Mouse (Mus musculus) lung, embryonic 16.5 days (tissue): Measurements from ENCODE around the gene Kcnh1. TPM values are rescaled to one million over a fixed set of nuclear protein-coding genes. Genes with fewer than 3 reads are reported as not detected.

Experiments used
- ATAC-seq: fragments of 200-750 bp; cut with Nextera tagmentation; 2 replicates; pipeline ENCODE4 v1.8.0; 2017; ENCODE audit warnings: low read depth, mild to moderate bottlenecking, moderate library complexity
- H3K27ac ChIP-seq: fragments of 300-500 bp; sonication (generic); 2 replicates; pipeline ENCODE4 v1.5.1; 2014; ENCODE audit warnings: mild to moderate bottlenecking, control low read depth, low read length
- H3K27me3 ChIP-seq: fragments of 300-500 bp; sonication (generic); 2 replicates; pipeline ENCODE4 v1.6.1; 2014; ENCODE audit warnings: low read depth, low read length, mixed read lengths; ENCODE audit not compliant: control insufficient read depth, insufficient read depth
- H3K36me3 ChIP-seq: fragments of 300-500 bp; sonication (generic); 2 replicates; pipeline ENCODE4 v1.6.1; 2014; ENCODE audit warnings: low read length; ENCODE audit not compliant: control insufficient read depth, insufficient read depth
- H3K4me1 ChIP-seq: fragments of 300-500 bp; sonication (generic); replicated peaks from 2 replicates; pipeline ENCODE4 v1.6.1; 2014; ENCODE audit warnings: low read length, mixed read lengths; ENCODE audit not compliant: control insufficient read depth, insufficient read depth
- H3K4me2 ChIP-seq: fragments of 300-500 bp; sonication (generic); 2 replicates; pipeline ENCODE4 v1.6.1; 2014; ENCODE audit warnings: low read depth, low read length, control low read depth
- H3K4me3 ChIP-seq: fragments of 300-500 bp; sonication (generic); 2 replicates; pipeline ENCODE4 v1.5.1; 2014; ENCODE audit warnings: mild to moderate bottlenecking, low read length, control low read depth
- H3K9ac ChIP-seq: fragments of 300-500 bp; sonication (generic); 2 replicates; pipeline ENCODE4 v1.6.1; 2014; ENCODE audit warnings: low read length, control low read depth
- H3K9me3 ChIP-seq: fragments of 300-500 bp; sonication (generic); 2 replicates; pipeline ENCODE4 v1.6.1; 2016; ENCODE audit warnings: low read length; ENCODE audit not compliant: control insufficient read depth
- WGBS: fragments of 180-500 bp; shearing (Covaris S2); extraction: QIAGEN DNeasy Blood & Tissue Kit; methylation state at CpG from one replicate; pipeline ENCODE4 v1.1.7; 2014; 5-methylcytosine and 5-hydroxymethylcytosine counted together
- polyA plus RNA-seq: library from polyadenylated mRNA; unstranded; fragments of >200 nt; fragmentation: Nextera tagmentation; extraction: Ambion mirVana; gene quantifications from 2 replicates; pipeline ENCODE4 v1.2.1, GENCODE M21; 2015

Kcnh1 gene
- polyA plus RNA-seq, 1 experiment from 2014 or later, result 0.97 TPM

DNA sequence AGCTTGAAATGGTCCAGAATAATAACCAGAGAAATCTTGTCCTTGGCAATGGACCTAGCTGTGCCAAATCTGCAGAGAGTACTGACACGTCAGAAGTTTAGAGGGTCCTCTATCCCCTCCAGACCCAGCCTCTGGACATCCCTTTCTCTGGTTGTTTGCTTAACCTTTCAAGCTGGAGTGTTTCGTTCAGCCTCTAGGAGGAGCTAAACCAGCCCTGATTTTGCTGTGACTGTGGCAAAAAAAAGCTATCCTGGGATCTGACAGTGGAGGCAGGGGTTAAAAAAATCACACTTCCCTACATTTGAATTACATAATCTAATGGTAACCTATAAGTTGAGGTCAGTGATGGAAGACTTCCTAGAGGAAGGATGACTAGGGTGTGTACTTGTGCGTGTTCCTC is 133.6 kb downstream of the Kcnh1 start:
- H3K9me3 ChIP-seq, result no peaks in the 10 kb centered on the region
- no peak overlapping the region for H3K4me3 ChIP-seq
- WGBS, result 28% methylated on average over 3 of the region's 3 CpGs
- no peak for ATAC-seq
- H3K27me3 ChIP-seq, result no peaks in the 10 kb centered on the region
- H3K27ac ChIP-seq, result no peak overlapping the region
- H3K36me3 ChIP-seq, result no peaks in the 10 kb centered on the region
- peaks cover 3% of the 10 kb centered on the region; the same call in 1 of the 2 replicates for H3K4me1 ChIP-seq
- no peak overlapping the region for H3K4me2 ChIP-seq
- H3K9ac ChIP-seq, result no peak overlapping the region

DNA sequence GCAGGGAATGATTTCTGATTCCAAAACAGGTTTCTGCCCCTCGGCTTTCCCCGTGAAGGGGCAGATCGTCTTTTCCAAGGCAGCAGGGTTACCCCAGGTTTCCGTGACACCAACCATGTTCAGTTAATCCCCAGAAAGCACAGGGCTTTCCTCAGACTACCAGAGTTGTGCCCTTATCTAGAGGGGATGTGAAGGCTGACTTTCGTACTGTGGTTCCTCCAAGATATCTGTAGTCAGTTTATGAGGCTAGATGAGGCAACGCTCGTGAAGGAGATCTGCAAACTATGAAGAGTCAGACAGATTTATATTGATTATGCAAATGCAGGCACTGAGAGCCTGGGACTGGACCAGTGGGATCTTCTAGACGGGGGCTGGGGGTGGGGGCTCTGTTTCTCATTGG is 136.5 kb downstream of the Kcnh1 start:
- Histone ChIP-seq H3K4me3 (no peak overlapping the region), H3K27me3 (no peaks in the 10 kb centered on the region), H3K36me3 (no peaks in the 10 kb centered on the region), H3K9ac (no peak overlapping the region), H3K27ac (no peak overlapping the region), H3K4me1 (peaks cover 3% of the 10 kb centered on the region; the same call in 1 of the 2 replicates), H3K4me2 (no peak overlapping the region), H3K9me3 (no peaks in the 10 kb centered on the region)
- 87% methylated on average over 8 of the region's 8 CpGs for WGBS
- no peak for ATAC-seq

DNA sequence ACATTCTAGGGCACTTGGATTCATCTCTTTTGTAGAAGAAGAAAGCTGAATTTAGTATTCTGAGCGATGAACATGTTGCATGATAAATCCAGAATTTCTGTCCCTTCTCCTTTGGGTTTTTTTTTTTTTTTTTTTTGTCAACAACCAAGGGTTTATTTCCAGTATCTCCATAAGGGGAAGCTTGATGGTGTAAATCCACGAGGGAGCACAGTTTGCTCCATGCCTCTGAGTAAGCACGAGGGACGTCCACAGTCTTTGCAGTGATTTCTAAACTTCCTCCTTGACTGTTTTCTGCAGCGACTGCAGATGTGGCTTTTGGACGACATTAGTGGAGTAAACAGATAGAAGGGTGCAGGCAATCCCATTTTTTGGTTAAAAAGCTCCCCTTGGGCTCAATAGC is 140.6 kb downstream of the Kcnh1 start:
- Histone ChIP-seq H3K36me3 (no peaks in the 10 kb centered on the region), H3K4me1 (no peaks in the 10 kb centered on the region), H3K4me2 (no peak overlapping the region), H3K9ac (no peak overlapping the region), H3K9me3 (no peaks in the 10 kb centered on the region), H3K27ac (no peak overlapping the region), H3K4me3 (no peak overlapping the region), H3K27me3 (no peaks in the 10 kb centered on the region)
- 76% methylated on average over 6 of the region's 6 CpGs for WGBS
- ATAC-seq, result no peak

DNA sequence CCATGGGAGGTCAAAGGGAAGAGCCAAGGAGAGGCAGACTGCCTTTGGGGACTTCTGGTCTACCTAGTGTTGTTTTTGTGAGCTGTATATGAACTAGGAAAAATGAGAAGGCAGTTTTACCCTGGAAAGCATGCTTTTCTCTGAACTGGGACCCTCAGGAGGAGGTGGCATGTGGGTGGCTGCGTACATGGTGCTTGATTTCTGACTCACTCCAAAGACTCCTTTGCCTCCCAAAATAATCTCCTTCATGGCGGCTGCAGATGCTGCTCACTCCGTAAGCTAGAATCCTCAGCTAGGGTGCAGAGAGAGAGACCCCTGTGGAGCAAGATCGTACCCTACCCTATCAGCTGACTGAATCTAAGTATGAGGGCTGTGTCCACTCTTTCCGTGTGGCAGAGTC is 145.5 kb downstream of the Kcnh1 start:
- H3K36me3 ChIP-seq, result no peaks in the 10 kb centered on the region
- no peak for ATAC-seq
- H3K4me2 ChIP-seq, result no peak overlapping the region
- H3K9ac ChIP-seq, result no peak overlapping the region
- WGBS, result 90% methylated on average over 5 of the region's 5 CpGs
- no peaks in the 10 kb centered on the region for H3K9me3 ChIP-seq
- H3K27me3 ChIP-seq, result no peaks in the 10 kb centered on the region
- H3K4me1 ChIP-seq, result no peaks in the 10 kb centered on the region
- no peak overlapping the region for H3K4me3 ChIP-seq
- no peak overlapping the region for H3K27ac ChIP-seq

DNA sequence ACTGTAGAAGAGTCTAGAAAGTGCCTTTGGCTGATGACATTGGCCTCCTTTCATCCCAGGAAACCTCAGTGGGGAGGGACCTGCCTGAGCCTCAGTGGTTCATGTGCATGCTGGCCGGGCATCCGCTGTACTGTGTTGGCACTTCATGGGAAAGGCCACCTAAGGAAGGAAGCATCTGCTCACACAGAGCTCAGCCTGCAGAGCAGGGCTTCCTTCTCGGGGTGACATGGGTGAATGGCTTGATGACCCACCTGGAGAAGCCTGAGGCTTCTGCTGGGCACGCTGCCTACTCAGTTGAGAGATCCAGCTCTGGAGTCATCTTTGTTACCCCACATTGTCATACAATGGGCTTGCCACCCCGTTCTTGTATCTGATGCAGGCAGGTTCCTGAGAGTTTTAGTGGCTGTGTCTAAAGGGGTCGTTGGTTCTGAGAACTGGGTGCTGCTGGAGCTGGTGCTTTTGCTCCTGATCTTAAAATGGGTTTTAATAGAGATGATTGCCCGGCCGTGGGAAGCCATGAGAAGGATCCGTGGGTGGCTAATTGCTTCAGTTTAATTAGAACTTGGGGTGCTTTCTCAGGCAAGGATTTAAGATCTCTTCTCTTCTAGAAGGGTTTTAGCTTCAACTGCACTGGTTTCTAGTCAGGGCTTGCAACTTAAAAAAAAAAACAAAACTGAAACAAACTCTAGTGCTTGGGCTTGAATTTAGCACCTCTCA is 148.9 kb downstream of the Kcnh1 start:
- H3K36me3 ChIP-seq, result no peaks in the 10 kb centered on the region

DNA sequence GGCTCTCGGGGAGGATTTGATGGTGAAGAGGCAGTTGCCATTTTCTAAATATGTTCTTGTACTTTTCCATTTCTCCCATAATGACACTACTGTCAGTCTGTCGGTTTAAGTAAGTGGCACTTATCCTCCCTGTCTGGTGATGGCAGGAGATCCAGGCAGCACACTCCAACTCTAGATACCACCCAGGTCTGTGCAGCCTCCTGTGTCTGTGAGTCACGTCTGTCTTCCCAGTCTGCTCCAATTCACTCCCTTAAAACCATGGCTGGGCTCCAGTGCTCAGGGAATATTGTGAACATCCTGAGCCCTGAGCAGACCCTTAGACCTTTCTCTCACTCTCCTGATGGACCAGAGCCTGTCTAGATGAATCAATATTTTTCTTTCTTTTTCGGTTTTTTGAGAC is 151.2 kb downstream of the Kcnh1 start:
- no peak for ATAC-seq
- H3K4me2 ChIP-seq, result no peak overlapping the region
- 74% methylated on average over 4 of the region's 4 CpGs for WGBS

More for the DNA sequence above, 148.9 kb downstream of the Kcnh1 start:
- Histone ChIP-seq H3K27ac (no peak overlapping the region), H3K9ac (no peak overlapping the region), H3K4me3 (no peak overlapping the region), H3K4me2 (no peak overlapping the region), H3K4me1 (no peaks in the 10 kb centered on the region), H3K9me3 (no peaks in the 10 kb centered on the region), H3K27me3 (no peaks in the 10 kb centered on the region)
- ATAC-seq, result no peak
- 81% methylated on average over 9 of the region's 9 CpGs for WGBS

DNA sequence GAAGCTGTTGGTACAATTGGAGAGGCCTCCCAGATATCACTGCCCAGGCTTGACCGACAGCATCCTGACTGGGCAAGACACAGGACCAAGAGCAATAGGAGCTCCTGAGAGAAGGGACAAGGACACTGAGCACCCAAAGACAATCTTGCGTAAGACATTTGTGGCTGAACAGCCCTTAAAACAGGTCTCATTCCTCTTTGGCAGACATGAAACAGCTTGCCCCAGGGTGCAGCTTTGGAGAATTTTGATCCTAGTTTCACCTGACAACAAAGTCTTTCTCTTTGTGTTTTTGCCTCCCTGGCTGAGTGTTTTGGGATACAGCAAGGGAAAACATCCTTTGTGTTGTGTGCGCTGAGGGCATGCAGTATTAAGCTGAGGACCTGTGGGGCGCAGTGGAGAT is 153.4 kb downstream of the Kcnh1 start:
- Histone ChIP-seq H3K27me3 (no peaks in the 10 kb centered on the region), H3K9me3 (no peaks in the 10 kb centered on the region), H3K4me1 (no peaks in the 10 kb centered on the region), H3K36me3 (no peaks in the 10 kb centered on the region), H3K27ac (no peak overlapping the region), H3K4me3 (no peak overlapping the region), H3K9ac (no peak overlapping the region), H3K4me2 (no peak overlapping the region)
- no peak for ATAC-seq
- WGBS, result 94% methylated on average over 4 of the region's 4 CpGs

More for the DNA sequence above, 151.2 kb downstream of the Kcnh1 start:
- no peak overlapping the region for H3K4me3 ChIP-seq
- H3K27me3 ChIP-seq, result no peaks in the 10 kb centered on the region
- no peaks in the 10 kb centered on the region for H3K9me3 ChIP-seq
- H3K36me3 ChIP-seq, result no peaks in the 10 kb centered on the region
- H3K27ac ChIP-seq, result no peak overlapping the region
- no peak overlapping the region for H3K9ac ChIP-seq
- no peaks in the 10 kb centered on the region for H3K4me1 ChIP-seq

DNA sequence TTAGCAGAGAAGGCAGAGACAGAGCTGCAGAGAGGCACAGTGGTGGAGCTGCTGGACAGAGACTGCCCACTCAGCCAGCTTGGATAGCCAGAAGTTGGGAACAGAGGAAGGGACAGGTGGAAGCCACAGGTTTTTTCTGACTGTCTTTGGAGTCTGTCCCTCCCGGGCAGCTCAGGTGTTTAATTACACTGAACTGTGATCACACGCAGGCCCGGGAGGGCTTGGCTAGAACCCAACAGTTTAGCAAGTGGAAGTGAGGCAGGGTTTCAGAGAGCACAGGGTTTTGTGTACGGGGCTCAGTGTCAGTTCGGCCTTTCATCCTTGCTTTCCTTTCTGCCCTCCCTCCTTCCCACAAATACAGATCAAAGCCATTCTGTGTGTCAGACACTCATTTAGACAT is 156.8 kb downstream of the Kcnh1 start:
- no peak overlapping the region for H3K4me2 ChIP-seq
- no peaks in the 10 kb centered on the region for H3K9me3 ChIP-seq
- H3K27me3 ChIP-seq, result no peaks in the 10 kb centered on the region
- no peak overlapping the region for H3K9ac ChIP-seq
- 53% methylated on average over 5 of the region's 5 CpGs for WGBS
- ATAC-seq, result no peak
- H3K4me1 ChIP-seq, result no peaks in the 10 kb centered on the region
- H3K4me3 ChIP-seq, result no peak overlapping the region
- no peak overlapping the region for H3K27ac ChIP-seq
- H3K36me3 ChIP-seq, result no peaks in the 10 kb centered on the region

DNA sequence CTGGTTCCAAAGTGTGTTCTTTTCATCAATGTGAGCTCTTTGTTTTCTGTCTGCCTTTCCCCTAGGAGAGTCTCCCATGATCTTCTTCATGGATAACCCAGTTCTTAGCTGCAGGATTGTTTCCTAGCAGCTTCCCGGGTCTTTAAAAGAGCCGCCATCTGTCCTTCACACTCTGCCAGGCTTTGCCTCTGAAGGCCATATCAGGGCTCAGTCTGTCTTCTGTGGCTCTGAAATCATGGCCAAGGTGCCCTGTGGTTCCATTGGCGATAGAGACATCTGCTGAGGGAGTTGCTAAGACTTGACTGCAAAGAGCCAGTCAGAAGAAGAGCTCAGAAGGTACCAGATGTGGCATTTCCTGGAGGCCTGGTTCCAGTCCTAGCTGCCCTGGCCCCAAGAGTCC is 165.7 kb downstream of the Kcnh1 start:
- 83% methylated on average over 3 of the region's 3 CpGs for WGBS
- Histone ChIP-seq H3K36me3 (no peaks in the 10 kb centered on the region), H3K4me3 (no peak overlapping the region), H3K9ac (no peak overlapping the region), H3K27ac (no peak overlapping the region), H3K9me3 (no peaks in the 10 kb centered on the region), H3K27me3 (no peaks in the 10 kb centered on the region), H3K4me2 (no peak overlapping the region), H3K4me1 (no peaks in the 10 kb centered on the region)
- no peak for ATAC-seq

DNA sequence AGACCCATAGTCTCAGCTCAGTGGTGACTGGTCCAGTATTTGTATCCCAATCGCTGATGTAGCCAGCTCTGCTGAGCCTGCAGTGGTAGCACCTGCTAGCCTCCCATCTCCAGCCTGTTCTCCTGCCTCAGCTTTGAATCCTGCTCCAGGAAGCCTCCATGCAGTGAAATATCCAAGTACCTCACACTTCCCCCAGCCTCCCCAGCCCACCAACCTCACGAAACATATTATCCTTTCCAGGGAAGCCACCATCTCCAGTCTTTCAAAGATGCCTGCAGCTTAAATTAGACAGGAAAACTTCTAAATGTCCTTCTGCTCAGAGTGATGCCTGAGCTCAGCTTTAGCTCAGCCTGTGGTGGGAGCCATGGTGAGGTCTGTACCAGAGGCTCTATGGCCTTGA is 168.6 kb downstream of the Kcnh1 start:
- WGBS, result 83% methylated on average over 2 of the region's 2 CpGs
- no peak overlapping the region for H3K9ac ChIP-seq
- no peaks in the 10 kb centered on the region for H3K27me3 ChIP-seq
- no peak overlapping the region for H3K4me2 ChIP-seq
- no peaks in the 10 kb centered on the region for H3K4me1 ChIP-seq
- ATAC-seq, result no peak
- H3K9me3 ChIP-seq, result no peaks in the 10 kb centered on the region
- H3K27ac ChIP-seq, result no peak overlapping the region
- no peaks in the 10 kb centered on the region for H3K36me3 ChIP-seq
- H3K4me3 ChIP-seq, result no peak overlapping the region
